Mouse (Mus musculus) c-Kit-positive CD71-positive TER-119-negative erythroid progenitor cells, embryonic 14.5 days (primary cell): ENCODE measurements around the gene Mkrn1.
"Not testable (repeated sequence)": the region's sequence is repeated elsewhere in the genome, so short reads cannot be mapped to it uniquely, and the experiment has no call there.

Experiments used
- DNase-seq: peaks from one replicate; pipeline ENCODE4 v3.0.0-alpha.2; 2013; ENCODE audit warnings: low read depth

Mkrn1 gene

DNA sequence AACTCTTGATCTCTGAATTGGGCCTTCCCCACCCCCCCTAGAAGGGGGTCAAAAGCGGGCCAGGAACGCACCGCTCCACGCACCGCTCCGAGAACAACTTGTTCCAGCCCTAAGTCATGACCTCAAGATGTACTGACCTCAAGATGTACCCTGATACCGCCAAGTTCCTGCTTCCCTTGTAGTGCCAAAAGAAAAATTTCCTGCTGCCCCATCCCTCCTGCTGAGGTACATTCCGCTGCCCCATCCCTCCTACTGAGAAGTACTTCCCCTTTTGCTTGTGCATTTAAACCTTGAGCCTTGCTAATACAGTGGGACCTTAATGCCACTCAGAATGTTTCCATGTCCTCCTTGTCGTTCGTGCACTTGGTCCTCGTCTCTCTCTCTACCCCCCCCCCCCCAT, 10.5 kb upstream of the Mkrn1 start:
- no peak for DNase-seq

DNA sequence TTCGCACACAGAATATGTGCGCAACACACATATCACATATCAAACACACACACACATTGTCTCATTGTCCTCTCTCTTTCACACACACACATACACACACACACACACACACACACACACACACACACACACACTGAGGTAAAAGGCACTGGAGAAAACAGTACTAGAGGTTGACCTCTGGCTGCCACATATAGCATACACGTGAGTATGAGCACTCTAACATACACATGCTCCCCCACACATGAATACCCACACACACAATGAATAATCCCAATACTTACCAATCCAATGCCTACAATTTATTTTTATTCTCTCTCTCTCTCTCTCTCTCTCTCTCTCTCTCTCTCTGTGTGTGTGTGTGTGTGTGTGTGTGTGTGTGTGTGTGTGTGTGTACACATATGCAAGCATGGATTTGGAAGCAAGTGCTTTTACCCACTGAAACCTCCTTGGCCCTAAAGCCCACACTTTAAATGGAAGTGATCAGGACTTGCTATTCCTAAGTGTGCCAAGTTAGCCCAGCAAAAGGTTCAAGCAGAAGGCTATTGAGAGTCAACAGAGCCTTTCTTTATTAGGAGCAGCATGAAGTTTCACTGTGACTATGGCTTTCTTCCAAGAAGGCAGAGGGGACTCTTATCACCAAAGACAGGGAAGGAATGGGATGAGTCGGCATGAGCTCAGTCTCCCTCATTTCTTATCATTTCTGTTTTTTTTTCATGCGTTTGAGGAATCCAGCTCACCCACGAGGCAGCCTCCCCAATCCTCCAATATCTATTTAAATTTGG, 8.9 kb upstream of the Mkrn1 start:
- peak; percentile 64 for DNase-seq

DNA sequence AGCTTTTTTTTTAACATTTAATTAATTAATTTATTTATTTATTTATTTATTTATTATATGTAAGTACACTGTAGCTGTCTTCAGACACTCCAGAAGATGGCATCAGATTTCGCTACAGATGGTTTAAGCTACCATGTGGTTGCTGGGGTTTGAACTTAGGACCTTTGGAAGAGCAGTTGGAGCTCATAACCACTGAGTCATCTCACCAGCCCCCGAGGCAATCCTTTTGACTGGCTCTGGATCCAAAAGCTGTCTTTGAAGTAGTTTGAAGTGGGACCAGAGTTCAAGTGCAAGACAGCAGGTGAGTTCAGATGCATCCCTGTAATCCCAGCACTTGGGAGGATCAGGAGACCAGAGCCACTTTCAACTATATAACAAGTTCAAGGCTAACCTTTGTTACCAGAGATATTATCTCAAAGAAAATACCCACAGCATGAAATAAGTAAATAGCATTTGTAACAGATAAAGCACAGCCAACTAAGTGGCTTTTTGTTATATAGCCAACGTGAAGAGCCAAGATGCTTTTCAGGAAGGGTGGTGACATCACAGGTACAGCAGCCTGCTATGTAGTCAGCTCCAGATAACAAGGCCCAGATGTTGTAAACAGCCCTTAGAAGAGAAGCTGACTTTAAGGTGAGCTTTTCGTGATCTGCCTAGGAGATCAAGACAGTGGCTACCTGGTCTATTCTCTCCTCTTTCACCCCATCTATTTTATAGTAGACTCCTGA, 7.2 kb upstream of the Mkrn1 start:
- no peak for DNase-seq

GRCm38 (mm10) chr6:39426725-39427124, 6.5 kb upstream of the Mkrn1 start:
- no peak for DNase-seq

GRCm38 (mm10) chr6:39425181-39425580, 4.9 kb upstream of the Mkrn1 start:
- no peak for DNase-seq

GRCm38 (mm10) chr6:39423686-39424085, 3.4 kb upstream of the Mkrn1 start:
- no peak for DNase-seq

- no peak for DNase-seq
Measured at GRCm38 (mm10) chr6:39423130-39423551, 2.9 kb upstream of the Mkrn1 start.

- DNase-seq = no peak
Measured at GRCm38 (mm10) chr6:39420867-39421266, 605 bp upstream of the Mkrn1 start.

DNA sequence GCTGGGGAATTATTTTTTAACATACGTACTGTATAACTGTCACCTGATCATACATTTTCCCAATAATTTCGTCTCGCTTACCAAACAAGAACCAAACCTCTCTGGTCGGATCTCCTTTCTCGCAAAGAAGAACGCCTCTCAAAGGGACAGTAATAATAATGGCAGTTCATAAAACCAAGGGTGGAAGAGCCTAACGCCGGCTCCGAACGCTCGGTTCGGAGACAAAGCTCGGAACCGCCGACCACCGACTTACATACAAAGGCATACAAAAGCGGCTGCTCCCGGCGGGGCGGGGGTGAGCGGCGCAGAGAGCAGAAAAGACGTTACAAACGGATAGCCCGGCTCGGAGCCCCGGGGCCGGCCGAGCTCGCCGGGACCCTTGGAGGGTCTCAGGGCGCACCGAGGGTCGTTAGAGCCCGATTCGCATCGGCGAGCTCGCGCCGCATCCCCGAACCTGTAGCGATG, 844 bp downstream of the Mkrn1 start:
- no peak for DNase-seq

DNA sequence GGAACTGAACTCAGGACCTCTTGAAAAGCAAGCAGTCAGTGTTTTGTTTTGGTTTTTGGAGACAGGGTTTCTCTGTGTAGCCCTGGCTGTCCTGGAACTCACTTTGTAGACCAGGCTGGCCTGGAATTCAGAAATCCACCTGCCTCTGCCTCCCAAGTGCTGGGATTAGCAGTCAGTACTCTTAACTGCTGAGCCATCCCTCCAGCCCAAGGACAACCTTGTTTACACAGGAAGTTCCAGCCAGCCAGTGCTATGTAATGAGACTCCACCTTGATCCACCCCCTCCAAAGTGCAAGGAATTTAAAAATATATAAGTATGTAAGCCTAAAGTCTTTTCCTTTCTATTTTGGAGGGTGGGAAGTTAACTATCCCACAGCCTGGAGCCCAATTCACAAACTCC, 3.6 kb downstream of the Mkrn1 start:
- not testable (repeated sequence) for DNase-seq

- peak; percentile 70 for DNase-seq
Measured at GRCm38 (mm10) chr6:39415762-39416161, 4.5 kb downstream of the Mkrn1 start.

DNA sequence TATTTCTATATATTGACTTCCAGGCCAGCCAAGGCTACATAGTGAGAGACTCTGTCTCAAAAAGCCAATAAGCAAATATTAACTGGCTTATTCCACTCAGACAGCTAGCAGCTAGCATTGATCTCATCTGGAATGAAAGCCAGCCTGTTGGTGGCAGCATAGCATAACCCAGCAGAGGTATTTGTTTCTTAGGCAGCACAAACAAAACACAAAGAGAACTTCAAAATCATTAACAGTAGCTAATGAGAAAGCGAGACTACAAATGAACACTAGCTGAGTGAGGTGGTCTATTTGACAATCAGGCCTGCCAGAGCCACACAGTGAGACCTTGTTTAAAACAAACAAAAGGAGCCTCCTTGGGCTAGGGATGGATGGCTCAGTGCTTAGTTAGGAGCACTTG, 6.2 kb downstream of the Mkrn1 start:
- DNase-seq = no peak

- DNase-seq = no peak
Measured at GRCm38 (mm10) chr6:39406480-39406879, 13.8 kb downstream of the Mkrn1 start.

- no peak for DNase-seq
Measured at GRCm38 (mm10) chr6:39403136-39403535, 17.1 kb downstream of the Mkrn1 start.

DNA sequence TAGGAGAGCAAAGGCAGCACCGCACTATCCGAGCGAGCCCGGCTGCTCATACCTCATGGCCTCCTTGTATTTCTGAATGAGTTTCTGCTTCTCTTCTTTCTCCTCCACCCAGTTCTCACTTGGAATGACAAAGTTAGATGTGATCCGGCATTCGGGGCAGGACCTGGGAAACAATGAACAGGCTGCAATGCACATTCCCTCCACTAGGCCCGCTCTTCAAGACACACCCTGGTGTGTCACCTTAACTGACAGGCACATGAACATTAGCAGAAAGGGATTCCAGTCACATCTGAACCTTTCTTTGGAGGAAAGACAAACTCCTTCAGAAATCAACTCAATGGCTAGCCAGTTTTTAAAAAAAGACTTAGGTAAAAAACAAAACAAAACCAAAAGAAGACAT, 19.9 kb downstream of the Mkrn1 start:
- DNase-seq = no peak

DNA sequence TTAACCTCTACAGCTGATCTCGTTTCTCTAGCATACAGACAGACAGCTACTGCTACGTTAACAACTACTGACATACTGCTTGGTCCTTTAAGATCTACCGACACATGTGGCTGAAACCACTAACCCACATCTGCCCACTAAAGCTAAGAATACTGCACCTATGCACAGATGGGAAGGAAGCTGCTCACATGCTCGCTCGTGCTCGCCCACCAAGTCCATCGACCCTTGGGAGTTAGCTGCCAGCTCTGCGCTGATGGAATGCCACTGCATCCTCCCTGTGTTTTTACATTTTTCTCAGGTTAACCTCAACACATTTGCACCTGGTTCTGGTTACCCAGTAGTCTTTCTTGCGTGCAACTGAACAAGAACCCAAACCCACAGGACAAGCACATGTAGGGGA, 21.9 kb downstream of the Mkrn1 start:
- DNase-seq = no peak

- DNase-seq = no peak
Measured at GRCm38 (mm10) chr6:39397046-39397445, 23.2 kb downstream of the Mkrn1 start.

- no peak for DNase-seq
Measured at GRCm38 (mm10) chr6:39395916-39396315, 24.3 kb downstream of the Mkrn1 start.

GRCm38 (mm10) chr6:39395471-39395870, 24.8 kb downstream of the Mkrn1 start:
- no peak for DNase-seq

- DNase-seq = no peak
Measured at GRCm38 (mm10) chr6:39389988-39390387, 30.3 kb downstream of the Mkrn1 start.

DNA sequence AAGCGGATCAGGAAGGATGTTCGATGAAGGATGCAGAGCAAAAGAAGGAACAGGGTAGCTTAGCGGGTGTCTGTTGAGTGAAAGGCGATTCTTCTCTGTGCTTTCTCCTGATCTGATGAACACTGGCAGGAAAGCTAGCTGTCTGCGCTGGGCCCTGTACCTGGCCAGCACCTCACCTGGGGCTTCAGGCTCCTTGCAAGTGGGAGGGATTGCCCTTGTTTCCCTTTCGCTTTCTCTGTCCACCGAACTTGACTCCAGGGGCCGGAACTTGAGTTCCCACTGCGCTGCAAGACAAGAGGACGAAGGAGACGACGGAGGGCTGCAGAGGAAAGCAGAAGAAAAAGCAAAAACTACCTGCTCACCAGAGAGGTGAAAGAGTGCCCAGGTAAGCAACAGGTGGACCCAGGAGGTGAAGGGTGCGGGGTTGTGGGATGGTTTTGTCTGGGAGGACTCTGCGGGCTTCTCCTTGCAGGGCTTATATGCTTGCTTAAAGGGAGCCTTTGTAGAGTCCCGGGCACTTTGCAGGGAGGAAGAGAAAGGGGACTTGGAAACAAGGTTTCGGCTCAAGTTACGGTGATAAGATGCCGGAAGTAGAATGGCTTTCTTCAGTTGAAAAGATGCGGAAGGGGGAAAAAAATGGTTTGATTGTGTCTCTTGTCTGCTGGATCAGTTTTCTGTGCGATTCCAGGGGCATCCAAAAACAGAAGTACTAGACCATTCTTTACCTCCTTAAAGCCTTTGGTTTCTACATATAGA, 39.0 kb downstream of the Mkrn1 start, which contains the start of gene Rab19:
TSS of gene Rab19 (plus strand) at position 51 of the 756 bp plus-strand sequence.
- no peak for DNase-seq

DNA sequence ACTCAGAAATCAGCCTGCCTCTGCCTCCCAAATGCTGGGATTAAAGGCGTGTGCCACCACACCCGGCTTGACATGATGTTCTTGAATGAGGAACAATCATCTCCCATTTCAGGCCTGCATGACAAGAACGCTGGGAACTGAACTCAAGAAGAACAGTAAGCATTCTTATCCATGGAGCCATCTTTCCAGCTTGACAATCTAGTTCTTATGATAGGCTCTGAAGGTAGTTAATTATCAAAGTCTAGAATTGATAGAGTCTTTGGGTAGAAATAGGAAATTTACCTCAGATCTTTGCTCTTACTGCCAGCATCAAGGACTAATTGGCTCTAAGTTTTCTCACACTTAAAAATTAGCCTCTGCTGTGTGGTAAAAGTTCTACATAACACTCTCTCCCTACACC, 40.0 kb downstream of the Mkrn1 start:
- no peak for DNase-seq

DNA sequence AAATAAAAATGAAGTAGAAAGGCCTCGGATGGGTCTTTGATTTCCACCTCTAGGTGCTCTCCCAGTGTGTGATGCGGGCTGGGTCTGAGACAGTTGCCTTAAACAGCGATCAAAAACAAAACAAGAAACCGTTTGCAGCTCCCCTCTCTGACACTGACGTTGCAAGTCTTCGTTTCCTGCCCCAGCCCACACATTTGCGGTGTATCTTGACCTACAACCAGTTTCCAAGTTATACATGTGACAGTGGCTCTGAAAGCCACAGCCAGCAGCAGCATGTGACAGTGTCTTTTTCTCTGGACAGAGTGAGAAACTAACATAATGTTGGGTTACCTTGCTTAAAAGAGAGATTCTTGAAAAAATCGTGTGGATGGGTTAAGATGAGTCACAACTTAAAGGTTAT, 40.5 kb downstream of the Mkrn1 start:
- DNase-seq = no peak
